Mouse (Mus musculus) kidney, embryonic 14.5 days (tissue): ENCODE results near the gene Dmp1. TPM values are rescaled to one million over a fixed set of nuclear protein-coding genes. Genes with fewer than 3 reads are reported as not detected.

ENCODE experiments used
- ATAC-seq: fragments of 200-750 bp; cut with Nextera tagmentation; 2 replicates; pipeline ENCODE4 v1.8.0; 2017; ENCODE audit warnings: moderate number of reproducible peaks, mild to moderate bottlenecking, moderate TSS enrichment, moderate library complexity; ENCODE audit not compliant: low FRiP score, low TSS enrichment
- H3K27ac ChIP-seq: fragments of 300-500 bp; sonication (generic); 2 replicates; pipeline ENCODE4 v1.5.1; 2014; ENCODE audit warnings: low read depth, mild to moderate bottlenecking, low read length, moderate library complexity, mixed read lengths
- H3K27me3 ChIP-seq: fragments of 300-500 bp; sonication (generic); 2 replicates; pipeline ENCODE4 v1.6.1; 2014; ENCODE audit warnings: mild to moderate bottlenecking, low read length; ENCODE audit not compliant: control insufficient read depth, insufficient read depth
- H3K36me3 ChIP-seq: fragments of 300-500 bp; sonication (generic); 2 replicates; pipeline ENCODE4 v1.6.1; 2014; ENCODE audit warnings: low read length, mixed read lengths; ENCODE audit not compliant: control insufficient read depth, insufficient read depth
- H3K4me1 ChIP-seq: fragments of 300-500 bp; sonication (generic); 2 replicates; pipeline ENCODE4 v1.6.1; 2014; ENCODE audit warnings: low read length, mixed read lengths; ENCODE audit not compliant: control insufficient read depth, insufficient read depth
- H3K4me2 ChIP-seq: fragments of 300-500 bp; sonication (generic); replicated peaks from 2 replicates; pipeline ENCODE4 v1.6.1; 2014; ENCODE audit warnings: low read depth, mild to moderate bottlenecking, low read length
- H3K4me3 ChIP-seq: fragments of 300-500 bp; sonication (generic); 2 replicates; pipeline ENCODE4 v1.5.1; 2014; ENCODE audit warnings: mild to moderate bottlenecking, low read length
- H3K9ac ChIP-seq: fragments of 300-500 bp; sonication (generic); 2 replicates; pipeline ENCODE4 v1.6.1; 2014; ENCODE audit warnings: low read depth, mild to moderate bottlenecking, low read length, moderate library complexity
- H3K9me3 ChIP-seq: fragments of 300-500 bp; sonication (generic); 2 replicates; pipeline ENCODE4 v1.6.1; 2016; ENCODE audit warnings: low read length; ENCODE audit not compliant: control insufficient read depth
- WGBS: fragments of 180-500 bp; shearing (Covaris S2); extraction: QIAGEN DNeasy Blood & Tissue Kit; methylation state at CpG from one replicate; pipeline ENCODE4 v1.1.7; 2014; 5-methylcytosine and 5-hydroxymethylcytosine counted together
- polyA plus RNA-seq: library from polyadenylated mRNA; unstranded; fragments of >200 nt; fragmentation: Nextera tagmentation; extraction: Ambion mirVana; gene quantifications from 2 replicates; pipeline ENCODE4 v1.2.1, GENCODE M21; 2014

Gene Dmp1
- polyA plus RNA-seq, 1 experiment from 2014 or later, result not detected

DNA sequence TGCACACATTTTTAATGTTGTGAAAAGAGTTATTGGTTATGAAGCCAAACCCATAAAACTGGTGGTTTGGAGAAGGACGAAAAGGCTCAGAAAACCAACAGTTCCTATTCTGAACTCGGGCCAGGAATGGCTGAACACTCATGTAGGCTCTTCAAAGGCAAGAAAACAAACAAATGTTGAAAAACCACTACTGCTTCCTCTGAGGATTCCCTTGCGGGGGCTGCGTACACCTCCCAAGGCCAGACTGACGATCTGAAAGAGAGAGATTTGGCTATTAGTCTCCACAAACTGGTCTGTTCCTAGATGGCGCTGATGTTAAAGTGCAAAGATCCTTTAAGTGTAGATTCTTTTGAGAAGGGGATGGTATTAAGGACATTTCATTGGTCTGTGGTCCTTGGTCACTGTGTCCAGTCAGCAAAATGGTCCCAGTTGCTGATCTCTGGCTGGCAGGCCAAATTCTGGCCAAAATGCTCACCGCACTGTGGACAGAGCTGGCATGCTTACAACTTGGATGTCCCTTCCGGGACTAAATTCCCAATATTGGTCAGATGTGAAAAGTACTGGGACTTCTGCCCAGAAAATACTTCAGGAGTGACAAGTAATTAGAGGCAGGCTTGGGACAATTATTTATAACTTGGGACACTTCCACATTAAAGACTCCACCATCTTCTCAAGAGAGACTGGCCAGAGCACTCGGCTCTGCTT is 37.4 kb downstream of the Dmp1 start:
- Histone ChIP-seq H3K4me1 (no peaks in the 10 kb centered on the region), H3K4me3 (no peak overlapping the region), H3K4me2 (no peak overlapping the region), H3K27ac (no peak overlapping the region), H3K9ac (no peak overlapping the region), H3K27me3 (no peaks in the 10 kb centered on the region), H3K9me3 (no peaks in the 10 kb centered on the region), H3K36me3 (no peaks in the 10 kb centered on the region)
- 60% methylated on average over 9 of the region's 9 CpGs for WGBS
- ATAC-seq, result no peak

DNA sequence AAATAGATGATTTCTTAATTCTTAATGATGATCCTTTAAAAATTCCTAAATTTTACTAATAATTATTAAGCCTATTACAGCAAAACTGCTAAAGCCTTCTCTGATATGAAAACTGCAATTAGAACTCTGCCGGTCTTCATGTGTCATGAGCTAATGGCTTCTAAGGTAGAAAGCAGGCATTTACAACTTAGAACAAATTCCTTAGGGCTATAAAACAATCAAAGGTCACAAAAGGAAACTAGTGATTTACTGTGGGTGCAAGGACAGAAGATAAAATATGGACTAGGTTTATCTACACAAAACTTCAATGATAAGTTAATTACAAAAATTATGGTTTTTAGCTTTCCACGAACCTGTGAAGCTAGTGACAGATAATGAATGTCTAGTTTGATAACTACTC is 41.8 kb downstream of the Dmp1 start:
- no peaks in the 10 kb centered on the region for H3K27me3 ChIP-seq
- no peaks in the 10 kb centered on the region for H3K9me3 ChIP-seq
- ATAC-seq, result no peak
- no peak overlapping the region for H3K9ac ChIP-seq
- no peak overlapping the region for H3K4me2 ChIP-seq
- no peak overlapping the region for H3K27ac ChIP-seq
- H3K36me3 ChIP-seq, result no peaks in the 10 kb centered on the region
- 37% methylated on average over 2 of the region's 2 CpGs for WGBS
- no peak overlapping the region for H3K4me3 ChIP-seq
- H3K4me1 ChIP-seq, result no peaks in the 10 kb centered on the region

DNA sequence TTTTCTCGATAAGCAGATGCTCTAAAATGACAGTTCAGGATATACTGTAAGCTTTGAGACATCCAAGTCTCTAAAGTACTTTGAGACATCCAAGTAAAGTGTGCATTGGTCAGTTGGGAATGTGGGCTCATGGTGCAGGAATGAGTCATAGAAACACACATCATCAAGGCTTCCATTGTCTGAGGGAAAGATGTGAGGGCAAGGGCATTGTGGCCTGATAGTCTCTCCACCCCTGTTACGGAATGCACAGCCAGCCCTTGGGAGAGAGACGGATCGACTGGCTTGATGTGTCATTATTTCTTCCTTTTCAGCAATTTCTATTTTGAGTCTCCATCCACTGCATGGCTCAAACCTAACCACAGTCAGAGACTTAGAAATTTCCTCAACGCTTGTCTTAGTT is 49.4 kb downstream of the Dmp1 start:
- 82% methylated on average over 5 of the region's 5 CpGs for WGBS
- Histone ChIP-seq H3K4me3 (no peak overlapping the region), H3K9ac (no peak overlapping the region), H3K27me3 (no peaks in the 10 kb centered on the region), H3K4me2 (no peak overlapping the region), H3K4me1 (no peaks in the 10 kb centered on the region), H3K36me3 (no peaks in the 10 kb centered on the region), H3K27ac (no peak overlapping the region), H3K9me3 (no peaks in the 10 kb centered on the region)
- ATAC-seq, result no peak

GRCm38 (mm10) chr5:104256585-104256984 is 54.2 kb downstream of the Dmp1 start:
- no peaks in the 10 kb centered on the region for H3K27me3 ChIP-seq
- WGBS, result 68% methylated on average over 3 of the region's 3 CpGs
- no peak overlapping the region for H3K4me2 ChIP-seq
- ATAC-seq, result no peak
- no peak overlapping the region for H3K9ac ChIP-seq
- no peak overlapping the region for H3K27ac ChIP-seq
- no peaks in the 10 kb centered on the region for H3K4me1 ChIP-seq
- H3K36me3 ChIP-seq, result no peaks in the 10 kb centered on the region
- no peak overlapping the region for H3K4me3 ChIP-seq
- no peaks in the 10 kb centered on the region for H3K9me3 ChIP-seq

DNA sequence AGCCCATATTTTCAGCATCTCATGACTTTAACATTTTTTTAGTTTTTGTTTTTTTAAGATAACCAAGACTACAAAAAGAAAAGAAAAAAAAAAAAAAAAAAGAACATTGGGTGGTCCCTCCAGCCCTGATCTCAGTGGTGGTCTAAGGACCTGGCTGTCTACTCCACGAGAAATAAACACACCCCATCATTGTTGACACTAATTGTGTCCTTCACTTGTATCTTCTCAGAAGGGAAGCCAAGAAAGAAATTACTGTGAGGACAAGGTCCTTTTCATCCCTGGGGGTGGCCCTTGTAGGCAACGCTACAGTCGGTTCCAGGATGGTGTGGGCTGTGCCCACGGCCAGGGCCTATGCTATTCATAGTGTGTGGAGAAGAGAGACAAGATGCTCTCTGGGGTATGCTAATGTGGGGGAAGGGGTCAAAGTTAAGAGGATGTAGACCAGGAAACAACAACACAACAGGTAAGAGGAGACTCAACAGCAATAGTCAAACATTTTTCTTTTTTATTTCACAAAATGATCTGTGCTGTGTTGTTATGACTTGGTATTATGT is 59.6 kb downstream of the Dmp1 start:
- no peaks in the 10 kb centered on the region for H3K9me3 ChIP-seq
- no peak overlapping the region for H3K9ac ChIP-seq
- 79% methylated on average over 4 of the region's 4 CpGs for WGBS
- H3K4me1 ChIP-seq, result no peaks in the 10 kb centered on the region
- no peak overlapping the region for H3K4me3 ChIP-seq
- ATAC-seq, result no peak
- no peak overlapping the region for H3K4me2 ChIP-seq
- H3K27me3 ChIP-seq, result no peaks in the 10 kb centered on the region
- no peak overlapping the region for H3K27ac ChIP-seq
- no peaks in the 10 kb centered on the region for H3K36me3 ChIP-seq

DNA sequence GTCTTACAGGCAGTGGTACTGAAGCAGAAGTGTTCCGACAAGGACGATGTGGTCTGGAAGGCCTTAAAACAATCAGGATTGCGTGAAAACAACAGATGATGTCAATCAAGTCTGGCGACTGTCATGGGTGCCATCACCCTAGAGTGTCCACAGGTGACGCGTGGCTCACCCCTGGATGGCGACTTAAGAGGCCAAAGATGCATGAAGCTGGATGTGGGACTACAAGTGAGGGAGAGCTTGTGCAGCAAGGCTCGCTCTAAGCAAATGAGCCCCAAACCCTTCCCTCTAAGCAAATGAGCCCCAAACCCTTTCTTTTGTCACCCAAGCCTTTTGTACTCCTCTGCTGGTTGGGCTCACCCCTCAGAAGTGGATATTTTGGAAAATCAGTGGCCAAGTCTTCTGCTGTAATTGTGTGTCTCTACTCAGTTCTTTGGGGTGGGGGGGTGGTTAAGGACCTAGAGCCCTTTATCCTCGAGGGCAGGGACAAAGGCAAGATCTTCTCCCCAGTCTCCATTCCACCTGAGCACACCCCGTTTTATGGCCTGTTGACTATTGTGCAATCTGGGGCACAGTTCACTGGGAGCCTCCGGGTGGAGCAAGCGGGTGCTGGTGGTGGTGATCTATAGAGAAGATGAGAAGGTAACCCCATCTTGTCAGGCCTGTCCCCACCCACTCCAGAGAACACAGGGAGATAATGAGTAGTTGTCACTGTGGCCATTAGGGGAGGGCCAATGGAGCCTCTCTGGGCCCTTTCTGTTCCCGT is 60.8 kb downstream of the Dmp1 start:
- no peak overlapping the region for H3K4me3 ChIP-seq

More for the DNA sequence above, 60.8 kb downstream of the Dmp1 start:
- Histone ChIP-seq H3K36me3 (no peaks in the 10 kb centered on the region), H3K9ac (no peak overlapping the region), H3K27me3 (no peaks in the 10 kb centered on the region), H3K27ac (no peak overlapping the region), H3K9me3 (no peaks in the 10 kb centered on the region), H3K4me1 (no peaks in the 10 kb centered on the region), H3K4me2 (no peak overlapping the region)
- no peak for ATAC-seq
- WGBS, result 88% methylated on average over 13 of the region's 13 CpGs

Other genes starting within 250 kb of the Dmp1 start
- gene Hsd17b13, start 225.2 kb upstream of the Dmp1 start, polyA plus RNA-seq, result 0.23 TPM in 1 of 2 replicates, not detected in the other
- gene Hsd17b11, start 180.7 kb upstream of the Dmp1 start, polyA plus RNA-seq, result 7.3 and 7.9 TPM in 2 replicates
- 57.5 and 58.1 TPM in 2 replicates for gene Nudt9, start 156.3 kb upstream of the Dmp1 start, polyA plus RNA-seq
- gene Gm17660, start 125.0 kb upstream of the Dmp1 start, polyA plus RNA-seq, result not detected in 2 replicates
- 33.5 and 36.1 TPM in 2 replicates for gene Sparcl1, start 88.9 kb upstream of the Dmp1 start, polyA plus RNA-seq
- not detected in 2 replicates for gene Dspp, start 31.9 kb upstream of the Dmp1 start, polyA plus RNA-seq
- gene Ibsp, start 96.6 kb downstream of the Dmp1 start, polyA plus RNA-seq, result not detected in 2 replicates
- gene Mepe, start 122.7 kb downstream of the Dmp1 start, polyA plus RNA-seq, result not detected in 2 replicates
- 6.5 and 6.7 TPM in 2 replicates for gene Spp1, start 232.5 kb downstream of the Dmp1 start, polyA plus RNA-seq